Mouse (Mus musculus) spleen, adult 2 months (tissue): ENCODE results near the gene Aarsd1. TPM values are rescaled to one million over a fixed set of nuclear protein-coding genes. Genes with fewer than 3 reads are reported as not detected.
"Not testable (repeated sequence)": the region's sequence is repeated elsewhere in the genome, so short reads cannot be mapped to it uniquely, and the experiment has no call there.

Source experiments
- DNase-seq, 2 experiments: peaks; one replicate each; pipeline versions ENCODE4 v3.0.0 to v3.0.0-alpha.2; 2012 to 2021; ENCODE audit warnings: low spot score in 2 of 2, low read depth in 1 of 2
- H3K27ac ChIP-seq: fragments of 200-500 bp; 2 replicates; pipeline ENCODE4 v1.5.1; 2012; ENCODE audit warnings: low read length, inconsistent platforms; ENCODE audit not compliant: insufficient read depth
- H3K27me3 ChIP-seq: fragments of 200-500 bp; 2 replicates; pipeline ENCODE4 v1.6.1; 2012; ENCODE audit warnings: mild to moderate bottlenecking, moderate library complexity, low read length, inconsistent platforms; ENCODE audit not compliant: control insufficient read depth, insufficient read depth
- H3K36me3 ChIP-seq: fragments of 200-500 bp; 2 replicates; pipeline ENCODE4 v1.6.1; 2012; ENCODE audit warnings: mild to moderate bottlenecking, low read length, inconsistent platforms; ENCODE audit not compliant: control insufficient read depth, insufficient read depth
- H3K4me1 ChIP-seq: fragments of 200-500 bp; 2 replicates; pipeline ENCODE4 v1.6.1; 2011; ENCODE audit warnings: inconsistent platforms; ENCODE audit not compliant: control insufficient read depth, insufficient read depth, insufficient read length
- H3K4me3 ChIP-seq: fragments of 200-500 bp; 2 replicates; pipeline ENCODE4 v1.5.1; 2011; ENCODE audit warnings: mild to moderate bottlenecking, inconsistent platforms; ENCODE audit not compliant: insufficient read depth, insufficient read length; ENCODE audit errors: extremely low read depth
- CTCF ChIP-seq: fragments of 200-500 bp; IDR thresholded peaks from 2 replicates; pipeline ENCODE4 v1.5.1; 2011; ENCODE audit warnings: mild to moderate bottlenecking, inconsistent platforms; ENCODE audit not compliant: insufficient read depth, insufficient read length, insufficient replicate concordance; ENCODE audit errors: extremely low read depth
- POLR2A ChIP-seq: fragments of 200-500 bp; IDR thresholded peaks from 2 replicates; pipeline ENCODE4 v1.6.1; 2011; ENCODE audit warnings: low read depth, low read length, inconsistent platforms
- WGBS: fragments of 180-500 bp; shearing (Covaris S2); methylation state at CpG from one replicate; pipeline ENCODE4 v1.1.7; 2018; 5-methylcytosine and 5-hydroxymethylcytosine counted together
- polyA plus RNA-seq: library from polyadenylated mRNA; depleted of rRNA; stranded (reverse); fragments of >200 nt; gene quantifications from 2 replicates; pipeline ENCODE4 v1.2.3, GENCODE M21; 2012

The Aarsd1 gene
- polyA plus RNA-seq, 1 experiment = 17.3 TPM

- Histone ChIP-seq H3K4me1 (peaks cover 9% of the 10 kb centered on the region; the same call in 1 of the 2 replicates), H3K27ac (peak overlapping the region; percentile 92), H3K4me3 (no peak overlapping the region), H3K27me3 (no peaks in the 10 kb centered on the region), H3K36me3 (peaks cover 14% of the 10 kb centered on the region)
- 68% methylated on average over 5 of the region's 5 CpGs for WGBS
- TF ChIP-seq POLR2A (no peak), CTCF (no peak)
- no peak for DNase-seq
Measured at GRCm38 (mm10) chr11:101447786-101448185, 30.4 kb upstream of the Aarsd1 start.

GRCm38 (mm10) chr11:101446860-101447259 lies 29.4 kb upstream of the Aarsd1 start:
- H3K36me3 ChIP-seq = peaks cover 14% of the 10 kb centered on the region
- whole genome bisulfite sequencing = 91% methylated on average over 8 of the region's 8 CpGs
- H3K4me3 ChIP-seq, H3K27me3 ChIP-seq, H3K27ac ChIP-seq, H3K4me1 ChIP-seq, DNase-seq: not testable (repeated sequence)

DNA sequence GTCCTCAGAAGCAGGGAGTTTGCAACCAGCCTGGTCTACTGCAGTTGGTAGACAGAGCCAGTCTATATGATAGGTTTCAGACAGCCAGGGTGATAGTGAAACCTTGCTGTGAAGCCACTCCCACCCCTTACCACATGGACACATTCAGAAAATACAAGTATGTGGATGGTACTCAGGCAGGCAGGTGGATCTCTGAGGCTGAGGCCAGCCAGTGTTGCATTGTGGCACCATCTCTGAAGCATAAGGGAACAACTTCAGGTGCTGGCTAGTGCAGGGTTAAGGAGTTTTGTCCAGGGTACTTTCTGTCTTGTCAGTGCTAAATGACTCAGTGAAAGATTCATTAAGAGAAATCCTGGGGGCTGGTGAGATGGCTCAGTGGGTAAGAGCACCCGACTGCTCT lies 28.9 kb upstream of the Aarsd1 start:
- no peak overlapping the region for H3K4me3 ChIP-seq
- H3K4me1 ChIP-seq = peaks cover 6% of the 10 kb centered on the region; the same call in 1 of the 2 replicates
- peaks cover 14% of the 10 kb centered on the region for H3K36me3 ChIP-seq
- no peak overlapping the region for H3K27ac ChIP-seq
- no peak for DNase-seq
- WGBS = 89% methylated on average over 1 of the region's 1 CpGs
- no peaks in the 10 kb centered on the region for H3K27me3 ChIP-seq
- TF ChIP-seq POLR2A (no peak), CTCF (no peak)

DNA sequence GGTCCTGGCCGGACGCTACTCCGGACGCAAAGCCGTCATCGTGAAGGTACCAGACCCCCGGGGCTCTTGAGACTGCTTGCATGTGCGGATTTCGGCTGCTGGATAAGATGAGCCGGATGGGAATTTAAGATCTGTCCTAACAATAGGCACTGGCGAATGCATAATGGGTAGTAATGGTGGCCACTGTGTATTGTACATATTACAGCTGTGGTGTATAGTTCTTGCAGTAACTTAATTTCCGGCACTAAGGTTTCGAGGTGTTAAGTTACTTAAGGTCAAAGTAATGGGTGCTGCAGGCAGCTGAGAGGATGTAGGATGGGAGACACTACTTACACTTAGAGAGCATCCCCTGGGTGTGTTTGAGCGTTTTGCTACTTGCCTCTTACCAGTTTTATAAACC lies 25.3 kb upstream of the Aarsd1 start:
- H3K36me3 ChIP-seq = peaks cover 14% of the 10 kb centered on the region
- under 1% methylated on average over 14 of the region's 14 CpGs for WGBS
- peaks cover 6% of the 10 kb centered on the region; the same call in 1 of the 2 replicates for H3K4me1 ChIP-seq
- DNase-seq = no peak
- no peaks in the 10 kb centered on the region for H3K27me3 ChIP-seq
- peak overlapping the region; percentile 71 for H3K4me3 ChIP-seq
- TF ChIP-seq POLR2A (no peak), CTCF (no peak)
- H3K27ac ChIP-seq = peak overlapping the region; percentile 81

GRCm38 (mm10) chr11:101442127-101442693 lies 24.8 kb upstream of the Aarsd1 start, which contains the start of gene Rpl27:
Gene Rpl27, plus strand, starts transcription at chr11:101442298.
- Histone ChIP-seq H3K4me1 (peaks cover 6% of the 10 kb centered on the region; the same call in 1 of the 2 replicates), H3K27me3 (no peaks in the 10 kb centered on the region), H3K36me3 (peaks cover 14% of the 10 kb centered on the region), H3K27ac (peak within 1 kb of the TSS; percentile 81), H3K4me3 (peak within 1 kb of the TSS; percentile 71)
- DNase-seq = peak; percentile 96 to 100
- under 1% methylated on average over 42 of the region's 42 CpGs for WGBS
- TF ChIP-seq CTCF = peak; percentile 59; the same call in 1 of the 2 replicates
- TF ChIP-seq POLR2A = peak; percentile 76

DNA sequence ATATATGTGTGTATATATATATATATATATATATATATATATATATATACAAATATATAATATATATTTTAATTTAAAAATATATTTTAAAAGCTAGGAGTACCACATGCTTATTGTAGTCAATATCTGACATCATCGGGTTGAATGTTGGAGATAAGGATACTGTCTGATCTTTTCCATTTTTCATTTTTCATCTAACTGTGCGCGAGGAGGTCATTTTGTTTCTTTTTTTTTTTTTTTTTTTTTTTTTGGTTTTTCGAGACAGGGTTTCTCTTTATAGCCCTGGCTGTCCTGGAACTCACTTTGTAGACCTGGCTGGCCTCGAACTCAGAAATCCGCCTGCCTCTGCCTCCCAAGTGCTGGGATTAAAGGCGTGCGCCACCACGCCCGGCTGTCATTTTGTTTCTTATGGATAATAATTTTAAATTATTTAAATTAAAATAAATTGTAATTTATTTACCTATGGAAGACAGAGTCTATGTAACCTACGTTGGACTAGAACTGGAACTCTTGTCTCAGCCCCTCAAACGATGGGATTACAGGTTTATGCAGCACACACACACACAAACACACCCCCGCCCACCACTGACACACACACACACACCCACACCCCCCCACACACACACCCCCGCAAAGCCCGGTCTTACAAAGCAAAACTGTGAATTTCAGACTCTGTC lies 24.2 kb upstream of the Aarsd1 start:
- WGBS = 28% methylated on average over 15 of the region's 15 CpGs
- H3K36me3 ChIP-seq = peaks cover 14% of the 10 kb centered on the region
- H3K27ac ChIP-seq, DNase-seq, H3K27me3 ChIP-seq, H3K4me1 ChIP-seq: not testable (repeated sequence)
- H3K4me3 ChIP-seq = peak overlapping the region; percentile 20

DNA sequence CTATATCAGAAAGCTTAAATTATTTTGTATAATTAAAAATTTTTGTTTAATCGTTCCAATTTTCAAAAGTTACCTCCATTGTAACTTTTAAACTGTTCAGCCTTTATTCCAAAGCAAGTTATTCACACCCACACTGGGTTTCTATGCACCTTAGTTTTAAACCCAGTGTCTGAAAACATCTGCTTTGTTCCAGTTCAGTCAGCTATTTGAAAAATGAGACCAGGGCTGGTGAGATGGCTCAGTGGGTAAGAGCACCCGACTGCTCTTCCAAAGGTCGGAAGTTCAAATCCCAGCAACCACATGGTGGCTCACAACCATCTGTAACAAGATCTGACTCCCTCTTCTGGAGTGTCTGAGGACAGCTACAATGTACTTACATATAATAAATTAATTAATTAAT lies 20.6 kb upstream of the Aarsd1 start:
- not testable (repeated sequence) for H3K4me3 ChIP-seq, H3K27me3 ChIP-seq, DNase-seq, H3K4me1 ChIP-seq, H3K27ac ChIP-seq, H3K36me3 ChIP-seq
- WGBS = 67% methylated on average over 3 of the region's 3 CpGs
